Mouse (Mus musculus) heart, postnatal 0 days (tissue): ENCODE measurements at regions not wholly inside any gene's neighbourhood (a gene's known extent, or its start where the extent isn't known, plus 50 kb on each side); places are given as distances from the start of the nearest gene placed in this dataset.
"Not testable (repeated sequence)": the region's sequence is repeated elsewhere in the genome, so short reads cannot be mapped to it uniquely, and the experiment has no call there.

Source experiments
- CTCF ChIP-seq: IDR thresholded peaks from 2 replicates; pipeline ENCODE4 v1.5.1; 2016; ENCODE audit warnings: antibody characterized with exemption, control low read depth, low read depth
- EP300 ChIP-seq: IDR thresholded peaks from 2 replicates; pipeline ENCODE4 v1.6.1; 2016; ENCODE audit warnings: antibody characterized with exemption, low read depth

DNA sequence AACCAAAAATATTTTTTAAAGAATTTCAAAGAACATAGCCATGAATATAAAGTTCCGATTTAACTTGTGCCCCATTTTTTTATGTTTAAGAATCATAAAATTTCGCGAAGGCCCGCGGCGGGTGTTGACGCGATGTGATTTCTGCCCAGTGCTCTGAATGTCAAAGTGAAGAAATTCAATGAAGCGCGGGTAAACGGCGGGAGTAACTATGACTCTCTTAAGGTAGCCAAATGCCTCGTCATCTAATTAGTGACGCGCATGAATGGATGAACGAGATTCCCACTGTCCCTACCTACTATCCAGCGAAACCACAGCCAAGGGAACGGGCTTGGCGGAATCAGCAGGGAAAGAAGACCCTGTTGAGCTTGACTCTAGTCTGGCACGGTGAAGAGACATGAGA lies 109.6 kb downstream of the Gm8797 start:
- not testable (repeated sequence) for TF ChIP-seq CTCF, EP300
